8 mouse cellular contexts compared by ENCODE assay signal in the genomic region with DNA sequence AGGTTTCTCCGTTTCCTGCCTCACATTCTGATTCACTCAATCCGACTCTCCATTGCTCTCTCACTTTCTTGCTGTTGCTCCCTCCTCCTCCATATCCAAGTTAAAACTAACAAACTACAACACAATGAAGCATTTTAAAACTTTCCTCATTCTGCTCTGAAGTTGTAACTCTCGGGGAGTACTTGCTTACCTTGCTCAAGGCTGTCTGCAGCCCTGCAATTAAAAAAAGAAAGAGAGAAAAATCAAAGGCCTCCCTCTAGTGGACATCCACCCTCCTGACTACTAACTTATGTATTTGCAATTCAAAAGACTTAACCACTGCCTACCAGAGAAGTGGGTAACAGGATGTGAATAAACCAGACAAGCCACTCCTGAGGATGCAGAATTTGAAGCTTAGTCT. TPM values are rescaled to one million over a fixed set of nuclear protein-coding genes. Genes with fewer than 3 reads are reported as not detected.
A peak's percentile ranks its signal among the peaks of the same experiment; 100 is the strongest.
DNase-seq lines count a peak whose midpoint lies in the region; ATAC-seq and TF ChIP-seq lines count a peak whose summit lies in the region.

No protein-coding gene starts in this region.

- peak in 1 of 2 experiments; percentile 40 for DNase-seq in layer of hippocampus, adult 2 months (ENCODE audit: low spot score in 2 of 2)
- DNase-seq in layer of hippocampus, postnatal 25 days (ENCODE audit: extremely low spot score in 1 of 2, low spot score in 1 of 2), result no peak
- peak; percentile 8 for DNase-seq in left cerebral cortex, postnatal 4 days
- peak; percentile 57 for DNase-seq in mesoderm, embryonic 11.5 days (ENCODE audit: low read depth, low spot score)
- DNase-seq in splenic B cell, adult 2 months (ENCODE audit: low read depth, low spot score), result peak; percentile 87

- peaks cover 11% of the 10 kb centered on the region for H3K4me1 ChIP-seq in bone marrow macrophage, adult 2 months (ENCODE audit: control insufficient read depth, insufficient read depth, low read length)
- peaks cover 6% of the 10 kb centered on the region; the same call in 1 of the 2 replicates for H3K4me1 ChIP-seq in embryonic fibroblast, embryonic 13.5 days (ENCODE audit: control insufficient read depth, insufficient read depth, low read length)

- intact Hi-C loops in left cerebral cortex, postnatal 4 days (cut with DNase I), result no loop called here

- TF ChIP-seq CTCF in layer of hippocampus, adult 2 months (conservative IDR thresholded peaks at IDR 0.05), result peak; percentile 86
- no peak for TF ChIP-seq CTCF in bone marrow macrophage, adult 2 months (IDR thresholded peaks at IDR 0.05; ENCODE audit: low read depth, low read length)
- TF ChIP-seq CTCF in embryonic fibroblast, embryonic 13.5 days (IDR thresholded peaks at IDR 0.05; ENCODE audit: borderline replicate concordance, insufficient read depth, low read length), result no peak

- peaks cover under 1% of the 10 kb centered on the region; the same call in 1 of the 2 replicates for H3K36me3 ChIP-seq in splenic B cell, adult 2 months (ENCODE audit: control insufficient read depth, insufficient read depth, low read length, poor library complexity, severe bottlenecking)

- H3K4me3 ChIP-seq in layer of hippocampus, adult 2 months, result peak overlapping the region; percentile 78
- H3K4me3 ChIP-seq in bone marrow macrophage, adult 2 months (ENCODE audit: insufficient read depth, low read length), result peak overlapping the region; percentile 75
- peak overlapping the region; percentile 41 for H3K4me3 ChIP-seq in embryonic fibroblast, embryonic 13.5 days (ENCODE audit: insufficient read depth, low read length)

- ATAC-seq in hematopoietic stem cell, adult 5-6 weeks (replicated peaks in 1 of 2; ENCODE audit: insufficient read depth in 1 of 2, low FRiP score in 2 of 2, low TSS enrichment in 1 of 2, low read depth in 1 of 2, poor library complexity in 2 of 2, severe bottlenecking in 2 of 2), result peak; percentile 40 to 47

- no peak for TF ChIP-seq POLR2A in bone marrow macrophage, adult 2 months (IDR thresholded peaks at IDR 0.05; ENCODE audit: borderline replicate concordance, low read depth, low read length)
- no peak for TF ChIP-seq POLR2A in embryonic fibroblast, embryonic 13.5 days (IDR thresholded peaks at IDR 0.05; ENCODE audit: low read depth, low read length)

- no peaks in the 10 kb centered on the region for H3K27me3 ChIP-seq in splenic B cell, adult 2 months (ENCODE audit: control insufficient read depth, insufficient read depth, low read length, poor library complexity, severe bottlenecking)

- peak overlapping the region; percentile 87 for H3K27ac ChIP-seq in layer of hippocampus, adult 2 months
- H3K27ac ChIP-seq in bone marrow macrophage, adult 2 months (ENCODE audit: insufficient read depth, low read depth, low read length), result peak overlapping the region; percentile 45
- peak overlapping the region; percentile 13 for H3K27ac ChIP-seq in embryonic fibroblast, embryonic 13.5 days (ENCODE audit: insufficient read depth, low read length)

RNA-seq across cellular contexts. Expression of a gene that starts 1.1 kb away (rescaled TPM):
- total RNA-seq in layer of hippocampus, adult 2 months (2021), result 10 to 100 TPM; 10.6 to 12.0 TPM
- total RNA-seq in layer of hippocampus, postnatal 25 days (2021), result 10 to 100 TPM; 11.4 TPM
- 14.4 and 16.4 TPM in 2 replicates for polyA plus RNA-seq in bone marrow macrophage, adult 2 months (2012; ENCODE audit: insufficient read depth, insufficient read length, missing spikeins)
- 11.6 and 15.3 TPM in 2 replicates for polyA plus RNA-seq in embryonic fibroblast, embryonic 13.5 days (2011; ENCODE audit: insufficient read length, low read depth, missing spikeins)
- 33.5 and 41.7 TPM in 2 replicates for total RNA-seq in hematopoietic stem cell, adult 5-6 weeks (2017)
- total RNA-seq in left cerebral cortex, postnatal 4 days (2021), result 10 to 100 TPM; 10.7 to 11.4 TPM

RNA-seq across cellular contexts. Expression of a gene that starts 19.4 kb away (rescaled TPM):
- 1 to 10 TPM in 1 of 2 experiments, under 1 TPM in 1; 0.83 to 1.1 TPM for total RNA-seq in layer of hippocampus, adult 2 months (2021)
- 1 to 10 TPM; 1.0 to 1.3 TPM for total RNA-seq in layer of hippocampus, postnatal 25 days (2021)
- 23.1 and 26.2 TPM in 2 replicates for polyA plus RNA-seq in bone marrow macrophage, adult 2 months (2012; ENCODE audit: insufficient read depth, insufficient read length, missing spikeins)
- polyA plus RNA-seq in embryonic fibroblast, embryonic 13.5 days (2011; ENCODE audit: insufficient read length, low read depth, missing spikeins), result 24.3 and 39.5 TPM in 2 replicates
- 36.9 and 37.1 TPM in 2 replicates for total RNA-seq in hematopoietic stem cell, adult 5-6 weeks (2017)
- 1 to 10 TPM; 4.0 to 4.6 TPM for total RNA-seq in left cerebral cortex, postnatal 4 days (2021)

Comparison
In these comparisons a context has a peak if more than half of its experiments do, and no peak if none do; other contexts are left out.
1. DNase-seq: peak in left cerebral cortex, postnatal 4 days (single experiment), mesoderm, embryonic 11.5 days (single experiment) and splenic B cell, adult 2 months (single experiment); none in layer of hippocampus, postnatal 25 days (0 of 2).
2. H3K27ac ChIP-seq: peak in every context shown above with its lines; median percentile 87 in layer of hippocampus, adult 2 months; 45 in bone marrow macrophage, adult 2 months; 13 in embryonic fibroblast, embryonic 13.5 days.
3. Peak in every context shown above with its lines, with median percentiles within 50 percentile points of each other: H3K4me3 ChIP-seq.